Mouse (Mus musculus) midbrain, embryonic 15.5 days (tissue): ENCODE data around the gene Wap. TPM values are rescaled to one million over a fixed set of nuclear protein-coding genes. Genes with fewer than 3 reads are reported as not detected.
A peak's percentile ranks its signal among the peaks of the same experiment; 100 is the strongest.

Source experiments
- ATAC-seq: fragments of 200-750 bp; cut with Nextera tagmentation; replicated peaks from 2 replicates; pipeline ENCODE4 v1.8.0; 2017; ENCODE audit warnings: moderate TSS enrichment
- H3K27ac ChIP-seq: fragments of 300-500 bp; sonication (generic); 2 replicates; pipeline ENCODE4 v1.5.1; 2015; ENCODE audit warnings: mild to moderate bottlenecking, inconsistent platforms
- H3K27me3 ChIP-seq: fragments of 300-500 bp; sonication (generic); replicated peaks from 2 replicates; pipeline ENCODE4 v1.6.1; 2015; ENCODE audit warnings: inconsistent platforms
- H3K36me3 ChIP-seq: fragments of 300-500 bp; sonication (generic); replicated peaks from 2 replicates; pipeline ENCODE4 v1.6.1; 2015; ENCODE audit warnings: inconsistent platforms
- H3K4me1 ChIP-seq: fragments of 300-500 bp; sonication (generic); 2 replicates; pipeline ENCODE4 v1.6.1; 2015; ENCODE audit warnings: inconsistent platforms
- H3K4me2 ChIP-seq: fragments of 300-500 bp; sonication (generic); 2 replicates; pipeline ENCODE4 v1.6.1; 2015; ENCODE audit warnings: inconsistent platforms, mild to moderate bottlenecking, moderate library complexity
- H3K4me3 ChIP-seq: fragments of 300-500 bp; sonication (generic); 2 replicates; pipeline ENCODE4 v1.5.1; 2015; ENCODE audit warnings: mild to moderate bottlenecking, inconsistent platforms
- H3K9ac ChIP-seq: fragments of 300-500 bp; sonication (generic); 2 replicates; pipeline ENCODE4 v1.6.1; 2015; ENCODE audit warnings: mild to moderate bottlenecking, inconsistent platforms
- H3K9me3 ChIP-seq: fragments of 300-500 bp; sonication (generic); 2 replicates; pipeline ENCODE4 v1.6.1; 2016; ENCODE audit warnings: inconsistent platforms
- WGBS: fragments of 180-500 bp; shearing (Covaris S2); methylation state at CpG from one replicate; pipeline ENCODE4 v1.1.7; 2015; ENCODE audit warnings: mixed read lengths; 5-methylcytosine and 5-hydroxymethylcytosine counted together
- polyA plus RNA-seq: library from polyadenylated mRNA; unstranded; fragments of >200 nt; fragmentation: Nextera tagmentation; extraction: Ambion mirVana; gene quantifications from 2 replicates; pipeline ENCODE4 v1.2.1, GENCODE M21; 2015

Wap gene
- not detected in 2 replicates for polyA plus RNA-seq

GRCm38 (mm10) chr11:6638537-6638936 lies at the start of gene Wap:
Gene Wap (minus strand): TSS chr11:6638637.
- ATAC-seq, result no peak
- Histone ChIP-seq H3K4me1 (no peaks in the 10 kb centered on the region), H3K4me3 (no peak within 1 kb of the TSS), H3K36me3 (no peaks in the 10 kb centered on the region), H3K9ac (no peak within 1 kb of the TSS), H3K27ac (no peak within 1 kb of the TSS), H3K4me2 (no peak within 1 kb of the TSS), H3K9me3 (no peaks in the 10 kb centered on the region), H3K27me3 (no peaks in the 10 kb centered on the region)
- WGBS, result 93% methylated on average over 4 of the region's 4 CpGs

GRCm38 (mm10) chr11:6684741-6685140 lies 46.3 kb upstream of the Wap start:
- Histone ChIP-seq H3K27ac (no peak overlapping the region), H3K27me3 (no peaks in the 10 kb centered on the region), H3K4me2 (no peak overlapping the region), H3K4me3 (no peak overlapping the region), H3K9ac (no peak overlapping the region), H3K9me3 (no peaks in the 10 kb centered on the region), H3K36me3 (no peaks in the 10 kb centered on the region), H3K4me1 (no peaks in the 10 kb centered on the region)
- WGBS, result 60% methylated on average over 3 of the region's 3 CpGs
- no peak for ATAC-seq

- Histone ChIP-seq H3K36me3 (no peaks in the 10 kb centered on the region), H3K27me3 (no peaks in the 10 kb centered on the region), H3K9ac (no peak overlapping the region), H3K4me3 (no peak overlapping the region), H3K27ac (no peak overlapping the region), H3K4me2 (no peak overlapping the region), H3K9me3 (no peaks in the 10 kb centered on the region), H3K4me1 (no peaks in the 10 kb centered on the region)
- WGBS, result 42% methylated on average over 10 of the region's 10 CpGs
- ATAC-seq, result no peak
Observed at GRCm38 (mm10) chr11:6680397-6680818, 42.0 kb upstream of the Wap start.

- WGBS, result 78% methylated on average over 17 of the region's 17 CpGs
- H3K36me3 ChIP-seq, result no peaks in the 10 kb centered on the region
- no peak overlapping the region for H3K27ac ChIP-seq
- no peaks in the 10 kb centered on the region for H3K4me1 ChIP-seq
- ATAC-seq, result no peak
- H3K4me2 ChIP-seq, result no peak overlapping the region
- H3K27me3 ChIP-seq, result no peaks in the 10 kb centered on the region
- no peak overlapping the region for H3K4me3 ChIP-seq
- no peak overlapping the region for H3K9ac ChIP-seq
- no peaks in the 10 kb centered on the region for H3K9me3 ChIP-seq
Observed at GRCm38 (mm10) chr11:6679694-6680396, 41.4 kb upstream of the Wap start.

GRCm38 (mm10) chr11:6677530-6677929 lies 39.1 kb upstream of the Wap start:
- Histone ChIP-seq H3K27me3 (no peaks in the 10 kb centered on the region), H3K4me1 (no peaks in the 10 kb centered on the region), H3K4me2 (no peak overlapping the region), H3K9ac (no peak overlapping the region), H3K9me3 (no peaks in the 10 kb centered on the region), H3K4me3 (no peak overlapping the region), H3K36me3 (no peaks in the 10 kb centered on the region), H3K27ac (no peak overlapping the region)
- ATAC-seq, result peak; percentile 74
- 13% methylated on average over 7 of the region's 7 CpGs for WGBS

GRCm38 (mm10) chr11:6676641-6677040 lies 38.2 kb upstream of the Wap start:
- Histone ChIP-seq H3K9ac (no peak overlapping the region), H3K4me2 (no peak overlapping the region), H3K9me3 (no peaks in the 10 kb centered on the region), H3K27ac (no peak overlapping the region), H3K36me3 (no peaks in the 10 kb centered on the region), H3K27me3 (no peaks in the 10 kb centered on the region), H3K4me3 (no peak overlapping the region), H3K4me1 (no peaks in the 10 kb centered on the region)
- no peak for ATAC-seq
- WGBS, result 91% methylated on average over 9 of the region's 9 CpGs

GRCm38 (mm10) chr11:6675402-6675801 lies 37.0 kb upstream of the Wap start:
- Histone ChIP-seq H3K27me3 (no peaks in the 10 kb centered on the region), H3K36me3 (no peaks in the 10 kb centered on the region), H3K27ac (no peak overlapping the region), H3K4me3 (no peak overlapping the region), H3K4me2 (no peak overlapping the region), H3K9ac (no peak overlapping the region), H3K9me3 (no peaks in the 10 kb centered on the region), H3K4me1 (no peaks in the 10 kb centered on the region)
- ATAC-seq, result no peak
- WGBS, result 79% methylated on average over 7 of the region's 7 CpGs

GRCm38 (mm10) chr11:6674701-6675100 lies 36.3 kb upstream of the Wap start:
- Histone ChIP-seq H3K36me3 (no peaks in the 10 kb centered on the region), H3K27ac (no peak overlapping the region), H3K4me3 (no peak overlapping the region), H3K9ac (no peak overlapping the region), H3K4me2 (no peak overlapping the region), H3K9me3 (no peaks in the 10 kb centered on the region), H3K27me3 (no peaks in the 10 kb centered on the region), H3K4me1 (no peaks in the 10 kb centered on the region)
- 89% methylated on average over 9 of the region's 9 CpGs for WGBS
- no peak for ATAC-seq

GRCm38 (mm10) chr11:6670826-6671225 lies 32.4 kb upstream of the Wap start:
- Histone ChIP-seq H3K4me3 (no peak overlapping the region), H3K9ac (no peak overlapping the region), H3K27me3 (no peaks in the 10 kb centered on the region), H3K4me1 (no peaks in the 10 kb centered on the region), H3K4me2 (no peak overlapping the region), H3K36me3 (no peaks in the 10 kb centered on the region), H3K27ac (no peak overlapping the region), H3K9me3 (no peaks in the 10 kb centered on the region)
- no peak for ATAC-seq
- WGBS, result 88% methylated on average over 4 of the region's 4 CpGs

GRCm38 (mm10) chr11:6670044-6670443 lies 31.6 kb upstream of the Wap start:
- Histone ChIP-seq H3K4me3 (no peak overlapping the region), H3K36me3 (no peaks in the 10 kb centered on the region), H3K9ac (no peak overlapping the region), H3K9me3 (no peaks in the 10 kb centered on the region), H3K27me3 (no peaks in the 10 kb centered on the region), H3K4me1 (no peaks in the 10 kb centered on the region), H3K4me2 (no peak overlapping the region), H3K27ac (no peak overlapping the region)
- WGBS, result 56% methylated on average over 2 of the region's 2 CpGs
- no peak for ATAC-seq

GRCm38 (mm10) chr11:6669041-6669440 lies 30.6 kb upstream of the Wap start:
- H3K27me3 ChIP-seq, result no peaks in the 10 kb centered on the region
- 41% methylated on average over 9 of the region's 9 CpGs for WGBS
- ATAC-seq, result no peak

GRCm38 (mm10) chr11:6666634-6667033 lies 28.2 kb upstream of the Wap start:
- no peak overlapping the region for H3K27ac ChIP-seq
- H3K27me3 ChIP-seq, result no peaks in the 10 kb centered on the region
- no peaks in the 10 kb centered on the region for H3K4me1 ChIP-seq
- no peak overlapping the region for H3K4me2 ChIP-seq
- H3K9ac ChIP-seq, result no peak overlapping the region
- 84% methylated on average over 2 of the region's 2 CpGs for WGBS
- H3K36me3 ChIP-seq, result no peaks in the 10 kb centered on the region
- H3K4me3 ChIP-seq, result no peak overlapping the region
- no peaks in the 10 kb centered on the region for H3K9me3 ChIP-seq
- no peak for ATAC-seq

More at GRCm38 (mm10) chr11:6669041-6669440, 30.6 kb upstream of the Wap start:
- H3K4me3 ChIP-seq, result no peak overlapping the region
- H3K4me2 ChIP-seq, result no peak overlapping the region
- no peaks in the 10 kb centered on the region for H3K4me1 ChIP-seq
- no peaks in the 10 kb centered on the region for H3K36me3 ChIP-seq
- no peak overlapping the region for H3K27ac ChIP-seq
- H3K9ac ChIP-seq, result no peak overlapping the region
- no peaks in the 10 kb centered on the region for H3K9me3 ChIP-seq

GRCm38 (mm10) chr11:6661206-6661605 lies 22.8 kb upstream of the Wap start:
- Histone ChIP-seq H3K4me1 (peaks cover 10% of the 10 kb centered on the region), H3K27me3 (no peaks in the 10 kb centered on the region), H3K4me3 (no peak overlapping the region), H3K9me3 (no peaks in the 10 kb centered on the region), H3K36me3 (no peaks in the 10 kb centered on the region), H3K4me2 (no peak overlapping the region), H3K27ac (no peak overlapping the region), H3K9ac (no peak overlapping the region)
- WGBS, result 65% methylated on average over 14 of the region's 14 CpGs
- ATAC-seq, result no peak
